Mouse (Mus musculus): Measurements from ENCODE around the gene Ier5l. TPM values are rescaled to one million over a fixed set of nuclear protein-coding genes. Genes with fewer than 3 reads are reported as not detected.

The Ier5l gene
- total RNA-seq, 2 experiments from 2014 or later, result 12.2 to 13.1 TPM

DNA sequence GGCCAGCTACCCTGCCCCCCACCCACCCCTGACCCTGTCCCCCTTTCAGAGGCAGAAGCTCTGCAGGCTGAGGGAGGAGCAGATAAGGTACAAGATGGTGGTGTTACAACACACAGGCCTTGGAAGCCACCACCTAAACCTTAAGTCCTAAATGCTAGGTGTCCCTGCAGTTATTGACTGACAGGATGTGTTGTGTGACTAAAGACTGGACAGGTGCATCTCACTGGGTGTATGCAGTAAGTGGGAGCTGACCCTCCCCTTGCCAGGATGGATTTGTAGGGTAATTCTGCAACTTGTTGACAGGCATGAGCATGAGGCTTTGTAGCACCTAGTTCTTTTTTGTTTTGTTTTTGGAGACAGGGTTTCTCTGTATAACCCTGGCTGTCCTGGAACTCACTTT, 29.6 kb downstream of the Ier5l start:
- Histone ChIP-seq H3K4me3 (no peak overlapping the region), H3K27ac (peak overlapping the region; percentile 98; the same call in 1 of the 2 replicates)
- no peak for DNase-seq (ENCODE audit: low spot score in 2 of 2)
- TF ChIP-seq CTCF (conservative IDR thresholded peaks at IDR 0.05), result no peak

DNA sequence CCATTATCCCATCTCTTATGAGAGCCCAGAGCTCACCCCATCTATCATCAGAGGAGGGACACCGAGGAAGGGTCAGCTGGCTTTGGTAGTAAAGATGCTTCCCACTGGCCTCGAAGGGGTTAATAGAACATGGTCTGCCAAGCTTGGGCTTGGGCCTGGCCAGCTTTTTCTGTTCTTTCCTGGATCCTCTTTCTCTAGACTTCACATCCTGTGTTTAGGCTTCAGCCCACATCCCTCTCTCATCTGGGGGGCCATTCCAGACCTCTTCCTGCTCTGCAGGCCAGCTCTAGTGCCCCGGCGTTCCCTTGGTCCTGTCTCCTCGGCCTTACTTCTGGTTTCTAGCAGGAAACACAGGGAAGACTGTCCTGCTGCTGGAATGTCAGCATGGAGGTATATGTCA, 30.0 kb downstream of the Ier5l start:
- no peak overlapping the region for H3K4me3 ChIP-seq
- no peak for DNase-seq (ENCODE audit: low spot score in 2 of 2)
- peak overlapping the region; percentile 98; the same call in 1 of the 2 replicates for H3K27ac ChIP-seq
- TF ChIP-seq CTCF (conservative IDR thresholded peaks at IDR 0.05), result no peak

DNA sequence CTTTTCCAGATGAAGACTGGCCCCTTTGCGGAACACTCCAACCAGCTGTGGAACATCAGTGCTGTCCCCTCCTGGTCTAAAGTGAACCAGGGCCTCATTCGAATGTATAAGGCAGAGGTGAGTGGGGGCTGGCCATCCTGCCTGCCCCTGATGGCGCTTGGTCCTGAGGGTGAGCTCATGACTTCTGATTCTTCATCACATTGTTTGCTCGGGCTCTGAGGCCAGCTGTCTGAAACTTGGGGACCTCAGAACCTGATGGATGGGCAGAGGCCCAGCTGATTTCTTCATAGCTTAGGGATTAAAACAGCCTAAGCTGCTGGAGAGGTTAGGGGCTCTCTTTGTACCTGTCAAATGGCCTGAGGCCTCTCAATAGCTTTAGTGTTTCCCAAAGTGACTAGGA, 30.7 kb downstream of the Ier5l start:
- Histone ChIP-seq H3K4me3 (no peak overlapping the region), H3K27ac (peak overlapping the region; percentile 98)
- DNase-seq (ENCODE audit: low spot score in 2 of 2), result no peak
- TF ChIP-seq CTCF (conservative IDR thresholded peaks at IDR 0.05), result no peak

DNA sequence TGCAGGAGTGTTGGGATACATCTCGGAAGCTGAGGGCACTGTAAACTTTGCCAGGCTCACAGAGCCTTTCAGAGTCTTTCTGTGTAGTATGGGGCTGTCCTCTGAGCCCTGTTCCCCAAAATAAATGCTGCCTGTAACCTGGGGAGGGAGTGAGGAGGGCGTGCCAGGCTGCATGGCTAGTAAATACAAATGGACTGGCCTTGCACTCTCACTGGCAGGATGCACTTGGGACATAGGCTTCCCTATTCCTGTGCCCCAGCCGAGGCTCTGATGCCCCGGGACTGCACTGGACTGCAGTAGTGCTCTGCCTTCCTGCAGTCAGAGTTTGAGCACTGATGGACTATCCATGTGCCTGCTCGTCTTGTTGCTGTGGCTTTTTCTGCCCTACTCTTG, 31.5 kb downstream of the Ier5l start:
- H3K27ac ChIP-seq, result peak overlapping the region; percentile 98
- DNase-seq (ENCODE audit: low spot score in 2 of 2), result no peak
- no peak for TF ChIP-seq CTCF (conservative IDR thresholded peaks at IDR 0.05)
- peak overlapping the region; percentile 52 for H3K4me3 ChIP-seq

DNA sequence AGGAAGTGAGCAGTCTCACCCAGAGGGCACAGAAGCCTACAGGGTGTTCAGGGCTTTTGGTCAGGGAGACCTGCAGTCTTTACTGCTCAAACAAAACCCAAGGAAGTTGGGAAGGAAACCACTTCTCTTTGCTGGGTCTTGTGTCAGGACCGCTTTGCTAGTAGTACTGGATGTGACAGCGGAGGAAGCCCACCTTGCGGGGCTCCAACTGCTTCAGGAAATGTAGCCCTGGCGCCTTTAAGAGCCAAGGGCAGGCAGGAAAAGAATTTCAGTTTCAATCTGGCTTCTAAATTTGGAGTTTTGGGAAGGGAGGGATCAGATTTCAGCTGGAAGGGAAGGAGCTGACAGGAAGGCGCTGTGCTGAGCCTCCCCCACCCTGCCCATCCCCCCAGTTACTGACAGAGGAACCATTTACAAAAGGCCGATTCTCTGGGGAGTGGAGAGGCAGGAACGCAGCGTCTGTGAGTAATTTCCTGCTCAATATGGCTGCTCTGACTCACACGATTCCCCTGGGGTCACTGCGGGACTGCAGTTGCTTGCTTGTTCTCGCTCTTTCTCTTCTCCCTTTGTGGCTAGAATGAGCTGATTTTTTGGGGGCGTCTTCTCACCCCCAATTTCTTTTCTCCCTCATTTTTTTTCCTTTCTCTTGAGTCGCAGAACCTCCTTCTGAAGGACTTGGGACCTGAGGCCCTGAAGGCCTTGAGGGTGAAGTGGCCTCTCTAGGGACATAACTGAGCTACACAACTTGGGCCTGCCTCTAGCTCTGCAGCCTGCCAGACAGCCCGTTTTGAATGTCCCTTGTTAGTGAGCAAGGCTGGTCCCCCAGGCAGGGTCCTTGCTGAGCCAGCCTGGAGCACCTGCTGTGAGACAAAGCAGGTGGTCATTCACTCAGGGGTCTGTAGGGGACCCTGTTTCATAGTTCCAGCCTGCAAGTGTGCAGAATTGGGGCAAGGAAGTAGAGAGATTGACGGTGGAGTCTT, 32.2 kb downstream of the Ier5l start:
- DNase-seq (ENCODE audit: low spot score in 2 of 2), result peak; percentile 69 to 88
- TF ChIP-seq CTCF (conservative IDR thresholded peaks at IDR 0.05), result no peak
- Histone ChIP-seq H3K4me3 (peak overlapping the region; percentile 52), H3K27ac (peak overlapping the region; percentile 98)

DNA sequence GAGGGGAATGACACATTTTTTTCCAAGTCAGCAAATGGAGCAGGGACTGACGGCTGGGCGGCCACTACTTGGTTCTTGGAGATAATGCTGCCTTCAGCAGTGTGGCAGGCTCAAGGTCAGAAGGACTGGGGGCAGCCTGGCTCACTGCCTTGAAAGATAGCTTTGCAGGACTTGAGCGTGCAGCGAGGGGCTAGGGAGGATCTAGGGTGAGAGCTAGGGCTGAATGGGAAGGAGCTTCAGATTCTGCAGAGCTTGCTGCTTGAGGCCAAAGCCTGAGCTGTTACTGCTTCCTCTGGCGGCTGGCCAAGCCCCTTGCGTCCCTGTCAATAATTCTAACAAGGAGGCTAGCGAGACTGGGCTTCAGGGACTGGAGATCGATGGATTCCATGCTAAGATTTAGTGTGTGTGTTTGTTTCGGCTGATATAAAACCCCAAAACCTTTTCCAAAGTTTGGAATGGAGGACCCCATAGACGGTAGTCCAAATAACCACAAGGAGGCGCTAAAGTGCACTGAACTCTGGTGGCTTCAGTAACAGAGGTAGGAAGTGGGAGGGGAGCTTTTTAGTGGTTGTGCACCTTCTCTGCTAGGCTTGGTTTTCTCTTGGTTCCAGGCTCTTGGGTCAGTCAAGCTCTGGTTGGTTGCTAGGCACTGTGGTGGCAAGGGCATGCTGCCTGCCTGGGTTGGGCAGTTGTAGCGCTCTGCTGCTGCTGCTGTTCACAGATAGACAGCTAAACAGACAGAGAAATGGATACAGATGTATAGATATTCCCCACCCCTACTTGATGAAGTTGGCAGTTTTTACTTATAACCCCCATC, 33.1 kb downstream of the Ier5l start:
- H3K4me3 ChIP-seq, result peak overlapping the region; percentile 52
- H3K27ac ChIP-seq, result peak overlapping the region; percentile 98
- peak; percentile 88 for TF ChIP-seq CTCF (conservative IDR thresholded peaks at IDR 0.05)
- DNase-seq (ENCODE audit: low spot score in 2 of 2), result peak; percentile 55 to 69

DNA sequence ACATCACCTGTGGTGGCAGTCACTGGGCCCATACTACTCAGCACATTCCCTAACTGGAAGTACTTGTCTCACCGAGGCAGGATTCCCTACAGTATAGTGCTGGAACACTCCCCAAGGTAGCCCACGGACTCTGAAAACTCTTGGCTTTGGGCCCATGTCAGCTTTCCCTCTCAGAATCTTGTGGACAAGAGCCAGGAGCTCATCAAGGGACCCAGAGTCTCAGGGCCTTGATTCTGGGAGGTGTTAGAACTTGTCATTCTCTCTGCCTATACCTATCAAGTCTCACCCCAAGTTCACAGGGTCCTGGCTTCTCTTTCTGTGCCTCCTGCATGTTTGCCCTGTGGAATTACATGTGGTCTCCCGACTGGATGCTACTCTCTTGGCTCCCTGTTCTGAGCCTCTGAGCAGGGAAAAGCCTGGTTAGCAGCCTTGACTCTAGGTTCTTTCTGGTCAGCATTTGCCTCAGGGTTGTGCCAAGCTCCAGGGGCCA, 33.8 kb downstream of the Ier5l start:
- Histone ChIP-seq H3K4me3 (no peak overlapping the region), H3K27ac (peak overlapping the region; percentile 98)
- no peak for DNase-seq (ENCODE audit: low spot score in 2 of 2)
- no peak for TF ChIP-seq CTCF (conservative IDR thresholded peaks at IDR 0.05)

DNA sequence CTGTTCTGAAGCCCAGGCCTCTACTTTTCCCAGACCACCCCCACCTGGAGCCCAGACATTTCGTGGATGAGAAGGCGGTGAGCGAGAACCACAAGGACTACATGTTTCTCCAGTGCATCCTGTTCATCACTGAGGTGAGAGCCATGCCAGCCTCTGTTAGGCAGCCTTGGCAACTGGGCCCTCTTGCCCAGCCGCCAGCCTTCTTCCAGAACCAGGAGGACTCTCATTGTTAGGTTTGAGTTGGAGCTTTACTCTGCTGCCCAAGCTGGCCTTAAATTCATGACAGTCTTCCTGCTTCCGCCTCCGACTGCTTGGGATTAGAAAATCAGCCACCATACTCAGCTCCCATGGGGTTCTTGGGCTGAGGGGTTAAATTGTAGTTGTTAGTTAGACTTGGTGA, 34.4 kb downstream of the Ier5l start:
- no peak for DNase-seq (ENCODE audit: low spot score in 2 of 2)
- no peak for TF ChIP-seq CTCF (conservative IDR thresholded peaks at IDR 0.05)
- Histone ChIP-seq H3K27ac (peak overlapping the region; percentile 98), H3K4me3 (no peak overlapping the region)

DNA sequence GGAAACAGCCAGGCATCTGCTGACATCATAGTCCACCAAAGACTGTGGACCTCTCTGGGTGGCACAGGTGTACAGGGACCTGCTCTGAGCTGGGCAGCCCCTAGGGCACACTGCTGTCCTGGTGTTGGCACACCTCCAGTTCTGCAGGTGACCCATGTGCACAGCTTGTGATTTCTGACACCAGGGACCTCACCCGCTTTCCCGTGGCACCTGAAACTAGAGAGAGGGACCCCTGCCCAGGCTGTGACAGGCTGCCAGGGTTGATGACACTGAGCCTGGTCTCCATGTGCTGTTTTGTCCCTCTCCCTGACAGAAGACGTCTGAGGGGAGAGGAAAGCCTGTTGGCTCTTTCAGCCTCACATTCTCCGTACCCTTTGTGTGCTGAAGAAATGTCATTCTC, 36.2 kb downstream of the Ier5l start:
- no peak overlapping the region for H3K27ac ChIP-seq
- no peak overlapping the region for H3K4me3 ChIP-seq
- no peak for TF ChIP-seq CTCF (conservative IDR thresholded peaks at IDR 0.05)
- DNase-seq (ENCODE audit: low spot score in 2 of 2), result no peak

DNA sequence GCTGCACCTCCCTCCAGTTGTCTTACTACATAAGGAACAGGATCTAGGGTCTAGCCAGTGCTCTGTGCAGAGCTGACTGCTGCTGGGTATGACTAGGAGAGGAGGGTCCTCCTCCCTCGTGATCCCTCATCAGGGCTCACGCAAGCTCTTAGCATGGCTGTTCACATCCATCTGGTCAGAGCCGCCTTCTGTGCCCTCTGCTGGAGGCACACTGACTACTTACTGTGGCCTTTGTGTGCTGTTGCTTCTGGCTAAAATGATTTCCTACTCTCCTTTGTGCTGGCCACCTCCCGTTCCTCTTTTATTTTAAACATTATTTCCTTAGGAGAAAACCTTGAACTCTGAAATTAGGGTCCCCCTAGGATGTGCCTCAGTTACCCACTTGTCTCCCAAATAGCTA, 37.2 kb downstream of the Ier5l start:
- Histone ChIP-seq H3K27ac (no peak overlapping the region), H3K4me3 (no peak overlapping the region)
- DNase-seq (ENCODE audit: low spot score in 2 of 2), result no peak
- TF ChIP-seq CTCF (conservative IDR thresholded peaks at IDR 0.05), result no peak

DNA sequence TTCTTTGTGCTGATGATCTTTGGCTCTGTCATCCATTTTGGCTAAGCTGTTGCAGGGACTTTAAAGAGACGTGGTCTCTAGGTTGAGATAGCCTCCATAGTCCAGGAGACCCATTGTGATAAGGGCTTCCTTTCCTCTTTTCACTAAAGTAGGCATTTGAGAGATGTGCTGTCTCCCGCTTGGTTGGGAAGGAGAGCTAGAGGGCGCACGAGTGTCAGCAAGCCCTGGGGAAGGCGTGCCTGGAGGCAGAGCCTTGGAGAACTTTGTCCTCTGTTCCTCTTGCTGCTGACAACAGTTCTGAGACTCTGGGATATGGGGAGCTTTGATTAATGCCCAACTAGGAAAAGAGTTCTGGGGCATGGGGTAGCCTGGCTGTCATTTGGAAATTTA, 37.9 kb downstream of the Ier5l start:
- DNase-seq (ENCODE audit: low spot score in 2 of 2), result no peak
- H3K27ac ChIP-seq, result no peak overlapping the region
- TF ChIP-seq CTCF (conservative IDR thresholded peaks at IDR 0.05), result peak; percentile 31; the same call in 1 of the 2 replicates
- H3K4me3 ChIP-seq, result no peak overlapping the region

DNA sequence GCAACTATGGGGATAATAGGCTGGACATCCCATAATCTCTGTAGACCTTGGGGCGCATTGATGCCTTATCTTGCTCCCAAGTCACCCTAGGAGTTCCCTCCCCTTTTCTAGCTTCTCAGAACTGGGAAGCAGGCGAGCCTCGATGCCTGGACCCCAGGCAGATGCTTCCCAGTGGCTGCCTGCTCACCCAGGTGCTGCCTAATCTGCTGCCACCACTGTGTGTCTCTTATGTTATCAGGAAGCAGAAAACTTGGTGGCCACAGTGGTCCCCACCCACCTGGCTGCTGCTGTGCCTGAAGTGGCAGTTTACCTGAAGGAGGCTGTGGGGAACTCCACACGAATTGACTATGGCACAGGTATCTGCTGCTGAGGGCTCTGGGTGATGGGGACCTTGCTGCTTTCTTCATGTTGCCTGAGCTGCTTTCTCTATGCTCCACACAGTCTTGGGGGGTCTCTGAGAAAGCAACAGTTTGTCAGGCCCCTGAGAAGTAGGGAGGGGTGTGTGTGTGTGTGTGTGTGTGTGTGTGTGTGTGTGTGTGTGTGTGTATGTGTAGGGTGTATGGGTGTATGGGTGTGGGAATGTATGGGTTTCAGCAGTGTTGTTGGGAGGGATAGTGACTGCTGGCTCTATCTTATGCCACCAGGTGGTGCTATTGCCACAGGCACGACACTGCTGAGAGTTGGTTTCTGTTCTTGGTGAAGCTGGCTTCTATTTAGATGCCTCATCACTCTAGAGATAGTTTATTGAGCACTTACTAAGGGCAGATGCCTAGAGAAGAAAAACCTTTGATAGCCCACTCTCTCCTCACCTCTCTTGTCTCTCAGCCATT, 38.5 kb downstream of the Ier5l start:
- Histone ChIP-seq H3K27ac (no peak overlapping the region), H3K4me3 (no peak overlapping the region)
- peak; percentile 69 to 77 for DNase-seq (ENCODE audit: low spot score in 2 of 2)
- peak; percentile 73 for TF ChIP-seq CTCF (conservative IDR thresholded peaks at IDR 0.05)
